ENCODE assay signal across 16 mouse cellular contexts in genomic region chr12:40341443-40341842, GRCm38 (mm10).
DNase-seq lines count a peak whose midpoint lies in the region; ATAC-seq and TF ChIP-seq lines count a peak whose summit lies in the region.
"Had no signal": no experiment of that assay in that cellular context is flagged by ENCODE, and none has a peak within 500 bp of the region (broad histone marks: within the 10 kb centered on the region; RNA-seq: fewer than 3 reads in every experiment).

No protein-coding gene starts in this region.

- no peak overlapping the region for H3K4me3 ChIP-seq in heart, embryonic 12.5 days
- H3K4me3 ChIP-seq in lung, embryonic 14.5 days (ENCODE audit: low read depth, low read length): no peak overlapping the region
- no peak overlapping the region for H3K4me3 ChIP-seq in lung, adult 2 months (replicated peaks; ENCODE audit: extremely low read depth, low read depth, low read length)
- no peak overlapping the region for H3K4me3 ChIP-seq in embryonic facial prominence, embryonic 10.5 days
- H3K4me3 ChIP-seq: erythroblast, embryonic 14.5 days; forebrain, embryonic 15.5 days had no signal

- 0 out of 2 replicates have a peak overlapping the region, but pooled peaks have one; percentile 21 for H3K27ac ChIP-seq in heart, embryonic 12.5 days (ENCODE audit: poor library complexity, severe bottlenecking)
- H3K27ac ChIP-seq in lung, embryonic 14.5 days (ENCODE audit: low read depth): no peak overlapping the region
- no peak overlapping the region for H3K27ac ChIP-seq in embryonic facial prominence, embryonic 10.5 days (replicated peaks)
- H3K27ac ChIP-seq: forebrain, embryonic 15.5 days; hindbrain, postnatal 0 days had no signal

- no peaks in the 10 kb centered on the region for H3K36me3 ChIP-seq in heart, embryonic 12.5 days
- H3K36me3 ChIP-seq in lung, embryonic 14.5 days (ENCODE audit: insufficient read depth): no peaks in the 10 kb centered on the region
- H3K36me3 ChIP-seq in embryonic facial prominence, embryonic 10.5 days (replicated peaks): no peaks in the 10 kb centered on the region
- H3K36me3 ChIP-seq: forebrain, embryonic 15.5 days had no signal

- no peaks in the 10 kb centered on the region for H3K27me3 ChIP-seq in heart, embryonic 12.5 days (replicated peaks)
- no peaks in the 10 kb centered on the region for H3K27me3 ChIP-seq in lung, embryonic 14.5 days (ENCODE audit: insufficient read depth, low read length)
- H3K27me3 ChIP-seq in embryonic facial prominence, embryonic 10.5 days (replicated peaks; ENCODE audit: low read depth, poor library complexity, severe bottlenecking): no peaks in the 10 kb centered on the region
- H3K27me3 ChIP-seq: forebrain, embryonic 15.5 days had no signal

- 31% methylated on average over 5 of the region's 5 CpGs for WGBS in heart, embryonic 12.5 days
- WGBS in lung, embryonic 14.5 days: 28% methylated on average over 5 of the region's 5 CpGs
- 48% methylated on average over 5 of the region's 5 CpGs for WGBS in lung, adult 2 months
- WGBS in embryonic facial prominence, embryonic 10.5 days: 65% methylated on average over 5 of the region's 5 CpGs

- H3K4me2 ChIP-seq in heart, embryonic 12.5 days: peak overlapping the region; percentile 12; the same call in 1 of the 2 replicates
- H3K4me2 ChIP-seq in lung, embryonic 14.5 days: no peak overlapping the region
- H3K4me2 ChIP-seq: forebrain, embryonic 15.5 days; liver, embryonic 11.5 days had no signal

- peaks cover 32% of the 10 kb centered on the region for H3K4me1 ChIP-seq in heart, embryonic 12.5 days (replicated peaks)
- no peaks in the 10 kb centered on the region for H3K4me1 ChIP-seq in lung, embryonic 14.5 days (ENCODE audit: insufficient read depth)
- H3K4me1 ChIP-seq in lung, adult 2 months (ENCODE audit: control insufficient read depth, insufficient read depth, low read length): no peaks in the 10 kb centered on the region
- H3K4me1 ChIP-seq in embryonic facial prominence, embryonic 10.5 days: peaks cover under 1% of the 10 kb centered on the region; the same call in 1 of the 2 replicates

- H3K9me3 ChIP-seq in heart, embryonic 12.5 days (replicated peaks): no peaks in the 10 kb centered on the region
- no peaks in the 10 kb centered on the region for H3K9me3 ChIP-seq in lung, embryonic 14.5 days (ENCODE audit: low read depth, low read length)
- no peaks in the 10 kb centered on the region for H3K9me3 ChIP-seq in embryonic facial prominence, embryonic 10.5 days
- H3K9me3 ChIP-seq: forebrain, embryonic 15.5 days had no signal

- no peak for DNase-seq in heart, adult 8-10 months (ENCODE audit: low spot score)
- DNase-seq in lung, embryonic 14.5 days: peak; percentile 13
- no peak for DNase-seq in lung, adult 2 months
- peak; percentile 49 for DNase-seq in kidney, adult 9 months
- peak; percentile 21 for DNase-seq in yolk sac, embryonic 10.5 days (ENCODE audit: low spot score)
- DNase-seq in embryonic facial prominence, embryonic 10.5 days (ENCODE audit: low spot score): no peak
- DNase-seq: adrenal gland, postnatal 14 days; cerebellum, adult 9-10 months; midbrain, embryonic 14.5 days; right cerebral cortex, postnatal 14 days; thymus, postnatal 36 days had no signal

- no peak for ATAC-seq in heart, embryonic 12.5 days (ENCODE audit: insufficient number of reproducible peaks, low FRiP score)
- ATAC-seq in lung, embryonic 14.5 days (ENCODE audit: insufficient read depth): no peak
- ATAC-seq: forebrain, embryonic 15.5 days; hindbrain, postnatal 0 days had no signal

- no peak for TF ChIP-seq CTCF in lung, embryonic 14.5 days (IDR thresholded peaks at IDR 0.05; ENCODE audit: low read depth)
- TF ChIP-seq CTCF in lung, adult 2 months (IDR thresholded peaks at IDR 0.05; ENCODE audit: insufficient read depth, low read length): no peak

- no peak for TF ChIP-seq POLR2A in lung, adult 2 months (IDR thresholded peaks at IDR 0.05; ENCODE audit: borderline replicate concordance, extremely low read depth, low read depth, low read length)

- H3K9ac ChIP-seq in heart, embryonic 12.5 days: no peak overlapping the region
- H3K9ac ChIP-seq in lung, embryonic 14.5 days: no peak overlapping the region
- H3K9ac ChIP-seq: forebrain, embryonic 15.5 days had no signal

Comparison
In these comparisons a context has a peak if more than half of its experiments do, and no peak if none do; other contexts are left out.
1. DNase-seq: peak in lung, embryonic 14.5 days (single experiment), kidney, adult 9 months (single experiment) and yolk sac, embryonic 10.5 days (single experiment); none in heart, adult 8-10 months (single experiment), lung, adult 2 months (single experiment) and embryonic facial prominence, embryonic 10.5 days (single experiment).